ENCODE assay signal across 8 mouse cellular contexts in the genomic region with DNA sequence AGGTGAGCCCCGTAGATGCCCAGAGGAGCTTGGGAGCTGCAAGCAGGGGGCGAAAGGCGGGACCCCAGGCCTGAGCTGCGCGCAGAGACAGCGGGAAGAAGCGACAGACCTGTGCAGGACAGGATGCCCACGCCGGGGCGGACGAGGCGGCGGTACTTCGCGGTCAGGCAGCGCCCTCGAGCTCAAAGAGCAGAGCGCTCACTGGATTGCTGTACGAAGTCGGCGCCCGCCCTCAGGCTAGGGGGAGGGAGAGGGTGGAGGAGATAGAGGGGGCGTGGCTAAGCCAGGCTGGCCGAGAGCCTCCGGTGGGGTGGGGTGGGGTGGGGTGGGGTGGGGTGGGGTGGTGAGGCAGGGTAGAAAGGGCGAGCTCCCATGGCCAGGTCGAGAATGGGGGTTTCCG. TPM values are rescaled to one million over a fixed set of nuclear protein-coding genes. Genes with fewer than 3 reads are reported as not detected.
DNase-seq lines count a peak whose midpoint lies in the region; ATAC-seq and TF ChIP-seq lines count a peak whose summit lies in the region.

A gene (minus strand): TSS at position 276 of the 400 bp plus-strand sequence.

- no peaks in the 10 kb centered on the region for H3K36me3 ChIP-seq in forebrain, embryonic 16.5 days (ENCODE audit: control insufficient read depth, insufficient read depth)
- H3K36me3 ChIP-seq in liver, embryonic 13.5 days = no peaks in the 10 kb centered on the region
- no peaks in the 10 kb centered on the region for H3K36me3 ChIP-seq in testis, adult 2 months (ENCODE audit: control insufficient read depth, insufficient read depth, low read length)

- H3K9ac ChIP-seq in forebrain, embryonic 16.5 days (replicated peaks; ENCODE audit: low read depth, low read length) = peak within 1 kb of the TSS; percentile 57
- no peak within 1 kb of the TSS for H3K9ac ChIP-seq in liver, embryonic 13.5 days

- peaks cover 33% of the 10 kb centered on the region for H3K27me3 ChIP-seq in forebrain, embryonic 16.5 days (replicated peaks; ENCODE audit: control insufficient read depth, insufficient read depth, low read length)
- peaks cover 48% of the 10 kb centered on the region for H3K27me3 ChIP-seq in liver, embryonic 13.5 days
- no peaks in the 10 kb centered on the region for H3K27me3 ChIP-seq in testis, adult 2 months (ENCODE audit: control insufficient read depth, insufficient read depth, low read length)

- DNase-seq in gastrocnemius, adult 2 months = no peak
- no peak for DNase-seq in gastrocnemius, postnatal 36 days
- peak; percentile 86 for DNase-seq in ZHBTc4 (ENCODE audit: low read depth, low spot score)
- DNase-seq in liver, embryonic 13.5 days = peak; percentile 15
- DNase-seq in layer of hippocampus, adult 9-10 months (ENCODE audit: low spot score) = no peak
- no peak for DNase-seq in gastrocnemius, postnatal 4 days (ENCODE audit: low spot score in 2 of 2)

- H3K4me2 ChIP-seq in forebrain, embryonic 16.5 days (ENCODE audit: low read length) = peak within 1 kb of the TSS; percentile 51
- 0 out of 2 replicates have a peak within 1 kb of the TSS, but pooled peaks have one; percentile 28 for H3K4me2 ChIP-seq in liver, embryonic 13.5 days

- peaks cover 6% of the 10 kb centered on the region for H3K4me1 ChIP-seq in forebrain, embryonic 16.5 days (replicated peaks; ENCODE audit: control insufficient read depth, insufficient read depth, low read length)
- peaks cover 8% of the 10 kb centered on the region for H3K4me1 ChIP-seq in liver, embryonic 13.5 days (replicated peaks)
- peaks cover 7% of the 10 kb centered on the region; the same call in 1 of the 2 replicates for H3K4me1 ChIP-seq in testis, adult 2 months (ENCODE audit: control insufficient read depth, insufficient read depth, low read length)

- WGBS in forebrain, embryonic 16.5 days = under 1% methylated on average over 21 of the region's 28 CpGs
- 3% methylated on average over 27 of the region's 28 CpGs for WGBS in liver, embryonic 13.5 days (ENCODE audit: insufficient replicate concordance)

- peak within 1 kb of the TSS; percentile 4; the same call in 1 of the 2 replicates for H3K4me3 ChIP-seq in gastrocnemius, adult 2 months
- peak within 1 kb of the TSS; percentile 36 for H3K4me3 ChIP-seq in forebrain, embryonic 16.5 days (replicated peaks; ENCODE audit: low read length)
- H3K4me3 ChIP-seq in liver, embryonic 13.5 days (replicated peaks) = no peak within 1 kb of the TSS
- H3K4me3 ChIP-seq in testis, adult 2 months (ENCODE audit: control insufficient read depth, low read depth, low read length) = peak within 1 kb of the TSS; percentile 44

- H3K27ac ChIP-seq in gastrocnemius, adult 2 months = no peak within 1 kb of the TSS
- no peak within 1 kb of the TSS for H3K27ac ChIP-seq in forebrain, embryonic 16.5 days (ENCODE audit: low read length)
- no peak within 1 kb of the TSS for H3K27ac ChIP-seq in liver, embryonic 13.5 days
- no peak within 1 kb of the TSS for H3K27ac ChIP-seq in testis, adult 2 months (ENCODE audit: control insufficient read depth, insufficient read depth, low read depth, low read length)

- no peak for TF ChIP-seq POLR2A in testis, adult 2 months (IDR thresholded peaks at IDR 0.05; ENCODE audit: control insufficient read depth, low read depth, low read length)

- H3K9me3 ChIP-seq in forebrain, embryonic 16.5 days (ENCODE audit: control insufficient read depth, low read length) = no peaks in the 10 kb centered on the region
- no peaks in the 10 kb centered on the region for H3K9me3 ChIP-seq in liver, embryonic 13.5 days (replicated peaks)

- no peak; the same call in 1 of the 2 replicates for ATAC-seq in forebrain, embryonic 16.5 days
- no peak for ATAC-seq in liver, embryonic 13.5 days (ENCODE audit: low read depth)

- no peak for TF ChIP-seq CTCF in gastrocnemius, adult 2 months (IDR thresholded peaks at IDR 0.05)
- TF ChIP-seq CTCF in testis, adult 2 months (IDR thresholded peaks at IDR 0.05; ENCODE audit: control insufficient read depth, insufficient read depth, insufficient replicate concordance, low read depth, low read length) = no peak

- intact Hi-C loops in gastrocnemius, adult 2 months (cut with DNase I) = no loop called here
- intact Hi-C loops in gastrocnemius, postnatal 36 days (cut with DNase I) = no loop called here

RNA-seq across cellular contexts. Expression of the gene that starts here (rescaled TPM):
- total RNA-seq in gastrocnemius, adult 2 months (2021) = not detected
- not detected for total RNA-seq in gastrocnemius, postnatal 36 days (2021)
- 0.32 and 0.44 TPM in 2 replicates for polyA plus RNA-seq in forebrain, embryonic 16.5 days (2015; fragmentation: Nextera tagmentation; extraction: Ambion mirVana)
- polyA plus RNA-seq in liver, embryonic 13.5 days (2015; fragmentation: Nextera tagmentation; extraction: Ambion mirVana) = not detected in 2 replicates
- polyA plus RNA-seq in testis, adult 2 months (2012; rRNA removed) = 0.04 and 0.05 TPM in 2 replicates
- not detected for total RNA-seq in gastrocnemius, postnatal 4 days (2021)

Comparison
In these comparisons a context has a peak if more than half of its experiments do, and no peak if none do; other contexts are left out.
1. Peak in DNase-seq and H3K4me2 ChIP-seq in liver, embryonic 13.5 days; RNA of the gene not detected or under 1 TPM.